Mouse (Mus musculus) embryonic fibroblast, embryonic 13.5 days (primary cell): ENCODE data around the gene Pnkd.

ENCODE experiments used
- CTCF ChIP-seq: IDR thresholded peaks from 2 replicates; pipeline ENCODE4 v1.5.1; 2011; ENCODE audit warnings: mild to moderate bottlenecking, control low read depth, low read length, moderate library complexity, borderline replicate concordance; ENCODE audit not compliant: insufficient read depth
- POLR2A ChIP-seq: IDR thresholded peaks from 2 replicates; pipeline ENCODE4 v1.6.1; 2011; ENCODE audit warnings: low read depth, mild to moderate bottlenecking, control low read depth, low read length, moderate library complexity

DNA sequence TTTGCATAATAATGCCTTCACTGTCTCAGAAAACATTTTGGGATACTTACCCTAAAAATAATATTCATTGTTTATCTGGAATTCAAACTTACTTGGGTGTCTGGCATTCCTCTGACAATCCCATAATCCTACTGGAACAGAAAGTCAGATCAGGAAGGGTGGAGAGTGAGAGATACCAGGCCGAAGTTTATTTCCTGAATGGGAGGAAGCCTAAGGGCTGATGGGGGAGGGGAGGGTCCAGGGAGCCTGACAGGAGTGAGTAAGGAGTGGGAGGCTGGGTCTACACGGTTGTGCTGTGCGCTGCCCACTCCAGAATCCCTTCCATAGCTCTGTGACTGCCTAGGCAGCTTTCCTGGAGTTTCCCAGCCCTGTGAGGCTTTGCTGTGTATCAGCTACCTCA, 25.0 kb downstream of the Pnkd start:
- TF ChIP-seq CTCF, result no peak
- TF ChIP-seq POLR2A, result no peak
